Mouse (Mus musculus) brown adipose tissue, adult 24 weeks (tissue): Measurements from ENCODE around the gene Dusp22. TPM values are rescaled to one million over a fixed set of nuclear protein-coding genes. Genes with fewer than 3 reads are reported as not detected.

Experiments used
- H3K27ac ChIP-seq: fragments of 200-500 bp; replicated peaks from 2 replicates; pipeline ENCODE4 v1.5.1; 2012; ENCODE audit warnings: low read depth, mild to moderate bottlenecking, low read length
- H3K4me1 ChIP-seq: fragments of 200-500 bp; 2 replicates; pipeline ENCODE4 v1.6.1; 2012; ENCODE audit warnings: low read length, mixed read lengths; ENCODE audit not compliant: control insufficient read depth, insufficient read depth, insufficient read length
- H3K4me3 ChIP-seq: fragments of 200-500 bp; 2 replicates; pipeline ENCODE4 v1.5.1; 2012; ENCODE audit warnings: low read depth, mild to moderate bottlenecking, low read length, moderate library complexity; ENCODE audit not compliant: insufficient read depth
- polyA plus RNA-seq: library from polyadenylated mRNA; stranded (reverse); fragments of >200 nt; gene quantifications from 2 replicates; pipeline ENCODE4 v1.2.4, GENCODE M21; 2012; ENCODE audit not compliant: missing spikeins, insufficient read depth, insufficient read length

The Dusp22 gene
- polyA plus RNA-seq, 1 experiment = 40.2 TPM

- Histone ChIP-seq H3K4me1 (peaks cover 5% of the 10 kb centered on the region; the same call in 1 of the 2 replicates), H3K4me3 (no peak overlapping the region), H3K27ac (no peak overlapping the region)
Measured at GRCm38 (mm10) chr13:30722601-30723000, 62.8 kb downstream of the Dusp22 start.

GRCm38 (mm10) chr13:30723258-30723657, 63.5 kb downstream of the Dusp22 start:
- Histone ChIP-seq H3K4me3 (no peak overlapping the region), H3K27ac (no peak overlapping the region), H3K4me1 (peaks cover 3% of the 10 kb centered on the region; the same call in 1 of the 2 replicates)

- H3K4me1 ChIP-seq = peaks cover 3% of the 10 kb centered on the region; the same call in 1 of the 2 replicates
- H3K27ac ChIP-seq = no peak overlapping the region
- no peak overlapping the region for H3K4me3 ChIP-seq
Measured at GRCm38 (mm10) chr13:30723858-30724257, 64.1 kb downstream of the Dusp22 start.

GRCm38 (mm10) chr13:30724691-30725271, 65.0 kb downstream of the Dusp22 start:
- peaks cover 3% of the 10 kb centered on the region; the same call in 1 of the 2 replicates for H3K4me1 ChIP-seq
- H3K4me3 ChIP-seq = peak overlapping the region; percentile 29; the same call in 1 of the 2 replicates
- no peak overlapping the region for H3K27ac ChIP-seq

- H3K4me1 ChIP-seq = peaks cover under 1% of the 10 kb centered on the region; the same call in 1 of the 2 replicates
- H3K27ac ChIP-seq = no peak overlapping the region
- no peak overlapping the region for H3K4me3 ChIP-seq
Measured at GRCm38 (mm10) chr13:30726879-30727278, 67.1 kb downstream of the Dusp22 start.

GRCm38 (mm10) chr13:30728155-30728554, 68.4 kb downstream of the Dusp22 start:
- Histone ChIP-seq H3K4me3 (no peak overlapping the region), H3K4me1 (no peaks in the 10 kb centered on the region), H3K27ac (no peak overlapping the region)

- Histone ChIP-seq H3K4me3 (no peak overlapping the region), H3K27ac (no peak overlapping the region), H3K4me1 (no peaks in the 10 kb centered on the region)
Measured at GRCm38 (mm10) chr13:30729245-30729644, 69.4 kb downstream of the Dusp22 start.

GRCm38 (mm10) chr13:30730104-30730793, 70.5 kb downstream of the Dusp22 start:
- Histone ChIP-seq H3K4me3 (no peak overlapping the region), H3K4me1 (no peaks in the 10 kb centered on the region), H3K27ac (no peak overlapping the region)

- Histone ChIP-seq H3K4me1 (no peaks in the 10 kb centered on the region), H3K27ac (no peak overlapping the region), H3K4me3 (no peak overlapping the region)
Measured at GRCm38 (mm10) chr13:30732709-30733445, 73.1 kb downstream of the Dusp22 start.

- H3K4me1 ChIP-seq = no peaks in the 10 kb centered on the region
- H3K27ac ChIP-seq = no peak overlapping the region
- H3K4me3 ChIP-seq = no peak overlapping the region
Measured at GRCm38 (mm10) chr13:30736721-30737120, 76.9 kb downstream of the Dusp22 start.

- Histone ChIP-seq H3K27ac (no peak overlapping the region), H3K4me1 (no peaks in the 10 kb centered on the region), H3K4me3 (no peak overlapping the region)
Measured at GRCm38 (mm10) chr13:30737257-30737656, 77.5 kb downstream of the Dusp22 start.

GRCm38 (mm10) chr13:30738310-30738840, 78.6 kb downstream of the Dusp22 start:
- Histone ChIP-seq H3K4me3 (no peak overlapping the region), H3K27ac (no peak overlapping the region), H3K4me1 (no peaks in the 10 kb centered on the region)

GRCm38 (mm10) chr13:30741172-30741571, 81.4 kb downstream of the Dusp22 start:
- Histone ChIP-seq H3K4me3 (no peak overlapping the region), H3K4me1 (no peaks in the 10 kb centered on the region), H3K27ac (no peak overlapping the region)

GRCm38 (mm10) chr13:30742411-30742970, 82.7 kb downstream of the Dusp22 start:
- H3K4me1 ChIP-seq = no peaks in the 10 kb centered on the region
- no peak overlapping the region for H3K4me3 ChIP-seq
- H3K27ac ChIP-seq = no peak overlapping the region

GRCm38 (mm10) chr13:30745121-30745520, 85.3 kb downstream of the Dusp22 start:
- Histone ChIP-seq H3K27ac (no peak overlapping the region), H3K4me1 (0 out of 2 replicates have a peak, but pooled peaks cover 2% of the 10 kb centered on the region), H3K4me3 (no peak overlapping the region)
